Mouse (Mus musculus) CD4-positive naive resting alpha-beta T cell, adult 57 days (primary cell): Measurements from ENCODE around the gene Brd1. TPM values are rescaled to one million over a fixed set of nuclear protein-coding genes. Genes with fewer than 3 reads are reported as not detected.

Source experiments
- total RNA-seq: library from RNA; stranded (reverse); gene quantifications from one replicate; pipeline ENCODE4 v1.2.4, GENCODE M21; 2023

Gene Brd1
- 149 TPM for total RNA-seq

GRCm38 (mm10) chr15:88733834-88734571 is at the start of gene Brd1:
Brd1 (minus strand) TSS chr15:88734233.

GRCm38 (mm10) chr15:88751564-88752402 is 17.8 kb upstream of the Brd1 start, which contains the start of gene Zbed4:
Zbed4 (plus strand) TSS chr15:88751660.

Other genes with a start within 250 kb of the Brd1 start
- gene Zdhhc25, start 133.9 kb downstream of the Brd1 start, total RNA-seq, result not detected
- gene Zbed4, start 17.4 kb upstream of the Brd1 start, total RNA-seq, result 20.9 TPM
- gene Alg12, start 85.1 kb upstream of the Brd1 start, total RNA-seq, result 19.5 TPM
- gene Creld2, start 85.4 kb upstream of the Brd1 start, total RNA-seq, result 23.9 TPM
- 71.4 TPM for gene Pim3, start 128.0 kb upstream of the Brd1 start, total RNA-seq
- gene Ttll8, start 220.2 kb upstream of the Brd1 start, total RNA-seq, result not detected
- not detected for gene Mlc1, start 244.8 kb upstream of the Brd1 start, total RNA-seq
- not detected for gene Mov10l1, start 248.7 kb upstream of the Brd1 start, total RNA-seq